Mouse (Mus musculus): ENCODE data around the gene Mad2l2. TPM values are rescaled to one million over a fixed set of nuclear protein-coding genes. Genes with fewer than 3 reads are reported as not detected.

The Mad2l2 gene
- polyA plus RNA-seq, 1 experiment = 35.6 TPM

- Histone ChIP-seq H3ac (ENCODE audit: control insufficient read depth, insufficient read length, low read depth) (no peak overlapping the region), H3K79me2 (ENCODE audit: control insufficient read depth, insufficient read depth) (no peaks in the 10 kb centered on the region), H3K27me3 (ENCODE audit: control insufficient read depth, insufficient read depth, insufficient read length) (peaks cover 28% of the 10 kb centered on the region), H3K79me3 (ENCODE audit: low read depth) (no peaks in the 10 kb centered on the region), H3K36me3 (ENCODE audit: control insufficient read depth, insufficient read depth) (no peaks in the 10 kb centered on the region), H3K4me3 (ENCODE audit: insufficient read depth, poor library complexity, severe bottlenecking) (no peak overlapping the region)
- no peak for TF ChIP-seq USF1 (IDR thresholded peaks at IDR 0.05; ENCODE audit: low read depth)
- TF ChIP-seq MYOD1 (IDR thresholded peaks at IDR 0.05; ENCODE audit: control insufficient read depth, insufficient read length, low read depth) = no peak
- no peak for TF ChIP-seq MAX (IDR thresholded peaks at IDR 0.05)
Measured at GRCm38 (mm10) chr4:148165551-148165950, 35.4 kb downstream of the Mad2l2 start.

DNA sequence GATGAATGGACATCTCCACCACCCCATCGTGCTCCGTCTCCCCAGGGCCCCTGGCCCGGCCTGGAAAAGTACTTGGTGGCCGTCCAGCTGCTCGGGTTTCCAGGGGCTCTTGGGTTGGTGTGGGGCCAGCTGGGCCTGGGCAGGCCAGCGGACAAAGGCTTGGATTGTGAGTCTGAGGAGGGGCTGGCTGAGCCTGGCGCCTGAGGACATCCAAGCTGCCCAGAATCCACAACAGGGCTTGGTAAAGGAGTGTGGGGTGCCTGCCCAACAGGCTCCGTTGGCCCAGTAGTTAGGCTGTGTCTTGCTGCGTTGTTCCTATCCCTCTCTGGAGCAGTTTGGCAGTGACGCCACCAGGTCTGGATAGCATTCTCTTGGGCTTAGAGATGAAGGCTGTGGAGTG is 36.2 kb downstream of the Mad2l2 start:
- Histone ChIP-seq H3K79me3 (ENCODE audit: low read depth) (no peaks in the 10 kb centered on the region), H3K4me3 (ENCODE audit: insufficient read depth, poor library complexity, severe bottlenecking) (no peak overlapping the region), H3K27me3 (ENCODE audit: control insufficient read depth, insufficient read depth, insufficient read length) (peaks cover 29% of the 10 kb centered on the region), H3K79me2 (ENCODE audit: control insufficient read depth, insufficient read depth) (no peaks in the 10 kb centered on the region), H3K36me3 (ENCODE audit: control insufficient read depth, insufficient read depth) (no peaks in the 10 kb centered on the region), H3ac (ENCODE audit: control insufficient read depth, insufficient read length, low read depth) (no peak overlapping the region)
- TF ChIP-seq CTCF (IDR thresholded peaks at IDR 0.05; ENCODE audit: control insufficient read depth, insufficient read depth, insufficient read length) (no peak), MYOD1 (IDR thresholded peaks at IDR 0.05; ENCODE audit: control insufficient read depth, insufficient read length, low read depth) (no peak), FOSL1 (IDR thresholded peaks at IDR 0.05; ENCODE audit: insufficient read depth, low read length, poor library complexity, severe bottlenecking) (no peak), USF1 (IDR thresholded peaks at IDR 0.05; ENCODE audit: low read depth) (no peak), MYOG (IDR thresholded peaks at IDR 0.05; ENCODE audit: control insufficient read depth, extremely low read depth, insufficient read length) (no peak), CEBPB (IDR thresholded peaks at IDR 0.05; ENCODE audit: low read depth) (no peak), MAX (IDR thresholded peaks at IDR 0.05) (no peak)

- Histone ChIP-seq H3K79me2 (ENCODE audit: control insufficient read depth, insufficient read depth) (no peaks in the 10 kb centered on the region), H3K27me3 (ENCODE audit: control insufficient read depth, insufficient read depth, insufficient read length) (peaks cover 33% of the 10 kb centered on the region), H3K36me3 (ENCODE audit: control insufficient read depth, insufficient read depth) (no peaks in the 10 kb centered on the region), H3K79me3 (ENCODE audit: low read depth) (no peaks in the 10 kb centered on the region), H3ac (ENCODE audit: control insufficient read depth, insufficient read length, low read depth) (no peak overlapping the region), H3K4me3 (ENCODE audit: insufficient read depth, poor library complexity, severe bottlenecking) (no peak overlapping the region)
- TF ChIP-seq MAX (IDR thresholded peaks at IDR 0.05) = no peak
- no peak for TF ChIP-seq USF1 (IDR thresholded peaks at IDR 0.05; ENCODE audit: low read depth)
- peak; percentile 17 for TF ChIP-seq CTCF (IDR thresholded peaks at IDR 0.05; ENCODE audit: control insufficient read depth, insufficient read depth, insufficient read length)
- TF ChIP-seq FOSL1 (IDR thresholded peaks at IDR 0.05; ENCODE audit: insufficient read depth, low read length, poor library complexity, severe bottlenecking) = no peak
Measured at GRCm38 (mm10) chr4:148166986-148167385, 36.8 kb downstream of the Mad2l2 start.

GRCm38 (mm10) chr4:148168287-148168686 is 38.1 kb downstream of the Mad2l2 start:
- Histone ChIP-seq H3K36me3 (ENCODE audit: control insufficient read depth, insufficient read depth) (no peaks in the 10 kb centered on the region), H3K4me3 (ENCODE audit: insufficient read depth, poor library complexity, severe bottlenecking) (no peak overlapping the region), H3K79me2 (ENCODE audit: control insufficient read depth, insufficient read depth) (no peaks in the 10 kb centered on the region), H3K79me3 (ENCODE audit: low read depth) (no peaks in the 10 kb centered on the region), H3K27me3 (ENCODE audit: control insufficient read depth, insufficient read depth, insufficient read length) (peaks cover 40% of the 10 kb centered on the region), H3ac (ENCODE audit: control insufficient read depth, insufficient read length, low read depth) (no peak overlapping the region)
- TF ChIP-seq MYOG (IDR thresholded peaks at IDR 0.05; ENCODE audit: control insufficient read depth, extremely low read depth, insufficient read length) (no peak), CTCF (IDR thresholded peaks at IDR 0.05; ENCODE audit: control insufficient read depth, insufficient read depth, insufficient read length) (peak; percentile 33), MAX (IDR thresholded peaks at IDR 0.05) (peak; percentile 41), FOSL1 (IDR thresholded peaks at IDR 0.05; ENCODE audit: insufficient read depth, low read length, poor library complexity, severe bottlenecking) (no peak), MYOD1 (IDR thresholded peaks at IDR 0.05; ENCODE audit: control insufficient read depth, insufficient read length, low read depth) (no peak), USF1 (IDR thresholded peaks at IDR 0.05; ENCODE audit: low read depth) (no peak)

GRCm38 (mm10) chr4:148169586-148169985 is 39.4 kb downstream of the Mad2l2 start:
- H3K27me3 ChIP-seq (ENCODE audit: control insufficient read depth, insufficient read depth, insufficient read length) = peaks cover 44% of the 10 kb centered on the region
- H3K79me3 ChIP-seq (ENCODE audit: low read depth) = no peaks in the 10 kb centered on the region
- no peaks in the 10 kb centered on the region for H3K79me2 ChIP-seq (ENCODE audit: control insufficient read depth, insufficient read depth)
- TF ChIP-seq MYOG (IDR thresholded peaks at IDR 0.05; ENCODE audit: control insufficient read depth, extremely low read depth, insufficient read length) (no peak), CEBPB (IDR thresholded peaks at IDR 0.05; ENCODE audit: low read depth) (no peak), USF1 (IDR thresholded peaks at IDR 0.05; ENCODE audit: low read depth) (no peak), MYOD1 (IDR thresholded peaks at IDR 0.05; ENCODE audit: control insufficient read depth, insufficient read length, low read depth) (no peak), FOSL1 (IDR thresholded peaks at IDR 0.05; ENCODE audit: insufficient read depth, low read length, poor library complexity, severe bottlenecking) (no peak), CTCF (IDR thresholded peaks at IDR 0.05; ENCODE audit: control insufficient read depth, insufficient read depth, insufficient read length) (no peak), MAX (IDR thresholded peaks at IDR 0.05) (no peak)
- H3K4me3 ChIP-seq (ENCODE audit: insufficient read depth, poor library complexity, severe bottlenecking) = no peak overlapping the region
- no peak overlapping the region for H3ac ChIP-seq (ENCODE audit: control insufficient read depth, insufficient read length, low read depth)
- H3K36me3 ChIP-seq (ENCODE audit: control insufficient read depth, insufficient read depth) = no peaks in the 10 kb centered on the region

DNA sequence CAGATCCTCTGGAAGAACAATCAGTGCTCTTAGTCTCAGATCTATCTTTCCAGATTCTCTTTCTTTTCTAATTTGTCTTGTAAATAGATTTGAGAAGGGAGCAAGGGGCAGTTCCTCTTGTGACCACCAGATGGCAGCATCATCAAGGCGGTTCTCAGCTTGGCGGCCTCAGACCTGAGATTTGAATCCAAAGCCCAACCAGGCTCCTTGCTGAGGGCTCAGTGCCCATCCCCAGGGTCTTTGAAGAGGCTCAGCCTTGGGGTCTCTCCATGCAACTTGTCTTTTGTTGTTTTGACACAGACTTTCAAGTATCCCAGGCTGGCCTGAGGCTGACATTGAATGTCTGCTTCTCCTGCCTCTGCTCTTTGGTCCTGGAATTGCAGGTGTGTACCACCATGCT is 40.7 kb downstream of the Mad2l2 start:
- Histone ChIP-seq H3K79me3 (ENCODE audit: low read depth) (no peaks in the 10 kb centered on the region), H3ac (ENCODE audit: control insufficient read depth, insufficient read length, low read depth) (no peak overlapping the region), H3K4me3 (ENCODE audit: insufficient read depth, poor library complexity, severe bottlenecking) (no peak overlapping the region), H3K27me3 (ENCODE audit: control insufficient read depth, insufficient read depth, insufficient read length) (peaks cover 45% of the 10 kb centered on the region), H3K36me3 (ENCODE audit: control insufficient read depth, insufficient read depth) (no peaks in the 10 kb centered on the region), H3K79me2 (ENCODE audit: control insufficient read depth, insufficient read depth) (no peaks in the 10 kb centered on the region)
- TF ChIP-seq CTCF (IDR thresholded peaks at IDR 0.05; ENCODE audit: control insufficient read depth, insufficient read depth, insufficient read length) (peak; percentile 56), CEBPB (IDR thresholded peaks at IDR 0.05; ENCODE audit: low read depth) (no peak), MYOG (IDR thresholded peaks at IDR 0.05; ENCODE audit: control insufficient read depth, extremely low read depth, insufficient read length) (no peak), FOSL1 (IDR thresholded peaks at IDR 0.05; ENCODE audit: insufficient read depth, low read length, poor library complexity, severe bottlenecking) (no peak)
